Comparison of ENCODE assay signal across 21 mouse cellular contexts in the genomic region with DNA sequence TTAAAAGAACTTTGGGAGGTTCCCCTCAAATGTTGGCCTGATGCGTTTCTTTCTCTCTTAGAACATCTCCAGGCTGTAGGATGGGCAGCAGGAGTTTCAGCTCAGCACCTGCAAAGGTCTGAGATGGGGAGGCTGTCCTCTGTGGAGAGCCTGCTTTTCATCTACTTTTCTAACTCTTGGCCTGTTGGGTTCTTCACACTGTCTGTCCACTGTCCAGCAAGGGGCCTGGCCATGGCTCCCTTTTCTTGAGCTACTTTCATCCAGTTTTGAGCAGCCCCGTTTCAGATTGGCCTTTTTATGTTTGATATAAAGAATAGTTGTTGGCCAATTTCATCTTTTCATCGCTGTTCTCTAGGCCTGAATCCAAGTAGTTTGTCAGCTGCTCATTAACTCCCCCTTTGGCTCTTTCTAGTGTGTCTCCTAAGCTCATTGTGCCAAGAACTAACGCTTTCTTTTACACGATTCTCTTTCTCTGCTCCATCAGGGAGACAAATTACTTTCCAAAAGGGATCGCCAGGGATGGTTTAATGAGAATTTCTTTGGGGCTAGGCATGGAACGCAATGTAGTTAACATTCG. TPM values are rescaled to one million over a fixed set of nuclear protein-coding genes. Genes with fewer than 3 reads are reported as not detected.
DNase-seq lines count a peak whose midpoint lies in the region; ATAC-seq and TF ChIP-seq lines count a peak whose summit lies in the region.
"Had no signal": no experiment of that assay in that cellular context is flagged by ENCODE, and none has a peak within 500 bp of the region (broad histone marks: within the 10 kb centered on the region; RNA-seq: fewer than 3 reads in every experiment).

No protein-coding gene starts in this region.

- TF ChIP-seq CTCF in lung, postnatal 0 days (IDR thresholded peaks at IDR 0.05) = no peak

- H3K36me3 ChIP-seq in forebrain, embryonic 12.5 days (replicated peaks) = no peaks in the 10 kb centered on the region
- no peaks in the 10 kb centered on the region for H3K36me3 ChIP-seq in lung, postnatal 0 days (ENCODE audit: insufficient read depth, low read length)
- H3K36me3 ChIP-seq: embryonic facial prominence, embryonic 15.5 days; heart, embryonic 15.5 days had no signal

- no peak overlapping the region for H3K4me3 ChIP-seq in forebrain, embryonic 12.5 days (replicated peaks)
- H3K4me3 ChIP-seq in lung, postnatal 0 days (ENCODE audit: low read depth, low read length) = no peak overlapping the region
- H3K4me3 ChIP-seq: embryonic facial prominence, embryonic 15.5 days; heart, embryonic 15.5 days had no signal

- WGBS in forebrain, embryonic 12.5 days = under 1% methylated on average over 8 of the region's 8 CpGs
- WGBS in lung, postnatal 0 days = 7% methylated on average over 8 of the region's 8 CpGs

- peak overlapping the region; percentile 89 for H3K27ac ChIP-seq in forebrain, embryonic 12.5 days
- no peak overlapping the region for H3K27ac ChIP-seq in lung, postnatal 0 days (ENCODE audit: low read length)
- H3K27ac ChIP-seq: embryonic facial prominence, embryonic 15.5 days; heart, embryonic 15.5 days had no signal

- DNase-seq in frontal cortex, postnatal 36 days (ENCODE audit: low spot score in 2 of 2) = peak; percentile 17 to 43
- no peak for DNase-seq in frontal cortex, postnatal 10 days (ENCODE audit: low spot score in 2 of 2)
- DNase-seq in layer of hippocampus, postnatal 14 days (ENCODE audit: low spot score in 2 of 2) = peak; percentile 42 to 87
- no peak for DNase-seq in layer of hippocampus, postnatal 36 days
- DNase-seq in brain, adult 2 months (ENCODE audit: low read depth, low spot score) = peak; percentile 62
- no peak for DNase-seq in lung, postnatal 0 days (ENCODE audit: low spot score)
- DNase-seq: adrenal gland, postnatal 36 days; B cell, adult 2 months; cerebellum, postnatal 14 days; kidney, adult 2 months; kidney, postnatal 25 days; liver, postnatal 0 days; lung, postnatal 36 days had no signal

- TF ChIP-seq EP300 in lung, postnatal 0 days (IDR thresholded peaks at IDR 0.05) = no peak

- peaks cover 31% of the 10 kb centered on the region for H3K4me1 ChIP-seq in forebrain, embryonic 12.5 days
- H3K4me1 ChIP-seq in lung, postnatal 0 days (ENCODE audit: insufficient read depth, low read depth, low read length) = no peaks in the 10 kb centered on the region

- no peaks in the 10 kb centered on the region for H3K9me3 ChIP-seq in forebrain, embryonic 12.5 days
- no peaks in the 10 kb centered on the region for H3K9me3 ChIP-seq in lung, postnatal 0 days (ENCODE audit: low read length)
- H3K9me3 ChIP-seq: embryonic facial prominence, embryonic 15.5 days; heart, embryonic 15.5 days had no signal

- peaks cover 92% of the 10 kb centered on the region for H3K27me3 ChIP-seq in forebrain, embryonic 12.5 days
- H3K27me3 ChIP-seq in lung, postnatal 0 days (replicated peaks; ENCODE audit: insufficient read depth, low read length) = peaks cover 54% of the 10 kb centered on the region

- H3K9ac ChIP-seq in forebrain, embryonic 12.5 days = no peak overlapping the region
- H3K9ac ChIP-seq in lung, postnatal 0 days (replicated peaks; ENCODE audit: low read depth) = no peak overlapping the region
- H3K9ac ChIP-seq: embryonic facial prominence, embryonic 15.5 days; heart, embryonic 15.5 days; liver, postnatal 0 days had no signal

- peak; percentile 68 for ATAC-seq in forebrain, embryonic 12.5 days (ENCODE audit: low FRiP score)
- no peak for ATAC-seq in granulocyte monocyte progenitor cell, adult 5-6 weeks (replicated peaks; ENCODE audit: poor library complexity, severe bottlenecking)
- no peak for ATAC-seq in lung, postnatal 0 days
- ATAC-seq: liver, postnatal 0 days; Patski had no signal

- no peak overlapping the region for H3K4me2 ChIP-seq in forebrain, embryonic 12.5 days
- H3K4me2 ChIP-seq in lung, postnatal 0 days (replicated peaks; ENCODE audit: low read depth, low read length) = no peak overlapping the region
- H3K4me2 ChIP-seq: embryonic facial prominence, embryonic 15.5 days; heart, embryonic 15.5 days had no signal

RNA-seq across cellular contexts. Expression of a gene that starts 10.5 kb away (rescaled TPM):
- total RNA-seq in layer of hippocampus, postnatal 14 days (2021) = 10 to 100 TPM; 27.2 to 33.8 TPM
- total RNA-seq in layer of hippocampus, postnatal 36 days (2021) = 10 to 100 TPM; 41.0 to 45.7 TPM
- 46.8 and 52.6 TPM in 2 replicates for polyA plus RNA-seq in forebrain, embryonic 12.5 days (2016; fragmentation: Nextera tagmentation; extraction: Ambion mirVana)
- not detected in 2 replicates for total RNA-seq in granulocyte monocyte progenitor cell, adult 5-6 weeks (2014; fragmentation: Nextera tagmentation)
- not detected in 2 replicates for total RNA-seq in granulocyte monocyte progenitor cell, adult 5-6 weeks (2017)
- polyA plus RNA-seq in lung, postnatal 0 days (2015; fragmentation: Nextera tagmentation; extraction: Ambion mirVana) = not detected in 2 replicates
- total RNA-seq: adrenal gland, postnatal 36 days; monocyte, adult 5-6 weeks had no signal
- polyA plus RNA-seq: gonadal fat pad, adult 2 months; kidney, adult 2 months; liver, postnatal 0 days; Patski had no signal

RNA-seq across cellular contexts. Expression of a gene that starts 53.5 kb away (rescaled TPM):
- total RNA-seq in layer of hippocampus, postnatal 14 days (2021) = 10 to 100 TPM; 30.8 to 32.4 TPM
- total RNA-seq in layer of hippocampus, postnatal 36 days (2021) = 10 to 100 TPM; 27.6 to 35.0 TPM
- polyA plus RNA-seq in forebrain, embryonic 12.5 days (2016; fragmentation: Nextera tagmentation; extraction: Ambion mirVana) = 33.9 and 37.8 TPM in 2 replicates
- 25.2 and 58.7 TPM in 2 replicates for total RNA-seq in granulocyte monocyte progenitor cell, adult 5-6 weeks (2014; fragmentation: Nextera tagmentation)
- 30.8 and 31.1 TPM in 2 replicates for total RNA-seq in granulocyte monocyte progenitor cell, adult 5-6 weeks (2017)
- polyA plus RNA-seq in lung, postnatal 0 days (2015; fragmentation: Nextera tagmentation; extraction: Ambion mirVana) = 46.6 and 63.7 TPM in 2 replicates

RNA-seq across cellular contexts. Expression of a gene that starts 53.7 kb away (rescaled TPM):
- total RNA-seq in layer of hippocampus, postnatal 14 days (2021) = under 1 TPM in 1 of 2 experiments, not detected in 1; 0.17 TPM
- total RNA-seq in layer of hippocampus, postnatal 36 days (2021) = under 1 TPM in 1 of 2 experiments, not detected in 1; 0.22 TPM
- 0.13 and 0.37 TPM in 2 replicates for polyA plus RNA-seq in forebrain, embryonic 12.5 days (2016; fragmentation: Nextera tagmentation; extraction: Ambion mirVana)
- total RNA-seq in granulocyte monocyte progenitor cell, adult 5-6 weeks (2014; fragmentation: Nextera tagmentation) = 0.70 TPM in 1 of 2 replicates, not detected in the other
- not detected in 2 replicates for total RNA-seq in granulocyte monocyte progenitor cell, adult 5-6 weeks (2017)
- 0.12 and 0.20 TPM in 2 replicates for polyA plus RNA-seq in lung, postnatal 0 days (2015; fragmentation: Nextera tagmentation; extraction: Ambion mirVana)
- total RNA-seq: left cerebral cortex, postnatal 10 days; monocyte, adult 5-6 weeks had no signal

Comparison
In these comparisons a context has a peak if more than half of its experiments do, and no peak if none do; other contexts are left out.
1. DNase-seq: peak in frontal cortex, postnatal 36 days (2 of 2), layer of hippocampus, postnatal 14 days (2 of 2) and brain, adult 2 months (single experiment); none in frontal cortex, postnatal 10 days (0 of 2), layer of hippocampus, postnatal 36 days (0 of 2) and lung, postnatal 0 days (single experiment).
2. RNA of a gene that starts 10.5 kb away (total RNA-seq): 41.0 to 45.7 TPM in layer of hippocampus, postnatal 36 days and 27.2 to 33.8 TPM in layer of hippocampus, postnatal 14 days; not detected in granulocyte monocyte progenitor cell, adult 5-6 weeks; every median in the first group is over 10 times any median in the second.